Mouse (Mus musculus) testis, adult 2 months (tissue): ENCODE data around the gene Zfp219. TPM values are rescaled to one million over a fixed set of nuclear protein-coding genes. Genes with fewer than 3 reads are reported as not detected.

ENCODE experiments used
- H3K27ac ChIP-seq: fragments of 200-500 bp; 2 replicates; pipeline ENCODE4 v1.5.1; 2012; ENCODE audit warnings: low read depth, low read length; ENCODE audit not compliant: control insufficient read depth, insufficient read depth
- H3K27me3 ChIP-seq: fragments of 200-500 bp; 2 replicates; pipeline ENCODE4 v1.6.1; 2012; ENCODE audit warnings: mild to moderate bottlenecking, low read length, moderate library complexity; ENCODE audit not compliant: control insufficient read depth, insufficient read depth
- H3K36me3 ChIP-seq: fragments of 200-500 bp; 2 replicates; pipeline ENCODE4 v1.6.1; 2012; ENCODE audit warnings: mild to moderate bottlenecking, low read length; ENCODE audit not compliant: control insufficient read depth, insufficient read depth
- H3K4me1 ChIP-seq: fragments of 200-500 bp; 2 replicates; pipeline ENCODE4 v1.6.1; 2012; ENCODE audit warnings: low read length; ENCODE audit not compliant: control insufficient read depth, insufficient read depth
- H3K4me3 ChIP-seq: fragments of 200-500 bp; 2 replicates; pipeline ENCODE4 v1.5.1; 2012; ENCODE audit warnings: low read depth, mild to moderate bottlenecking, low read length, moderate library complexity, mixed read lengths; ENCODE audit not compliant: control insufficient read depth
- CTCF ChIP-seq: fragments of 200-500 bp; IDR thresholded peaks from 2 replicates; pipeline ENCODE4 v1.5.1; 2012; ENCODE audit warnings: low read depth, mild to moderate bottlenecking, inconsistent platforms, low read length, moderate library complexity; ENCODE audit not compliant: control insufficient read depth, insufficient read depth, insufficient replicate concordance
- POLR2A ChIP-seq: fragments of 200-500 bp; IDR thresholded peaks from 2 replicates; pipeline ENCODE4 v1.6.1; 2012; ENCODE audit warnings: low read depth, mild to moderate bottlenecking, inconsistent platforms, low read length, moderate library complexity; ENCODE audit not compliant: control insufficient read depth
- polyA plus RNA-seq: library from polyadenylated mRNA; depleted of rRNA; stranded (reverse); fragments of >200 nt; gene quantifications from 2 replicates; pipeline ENCODE4 v1.2.3, GENCODE M21; 2012

The Zfp219 gene
- polyA plus RNA-seq, 1 experiment, result 174 TPM

DNA sequence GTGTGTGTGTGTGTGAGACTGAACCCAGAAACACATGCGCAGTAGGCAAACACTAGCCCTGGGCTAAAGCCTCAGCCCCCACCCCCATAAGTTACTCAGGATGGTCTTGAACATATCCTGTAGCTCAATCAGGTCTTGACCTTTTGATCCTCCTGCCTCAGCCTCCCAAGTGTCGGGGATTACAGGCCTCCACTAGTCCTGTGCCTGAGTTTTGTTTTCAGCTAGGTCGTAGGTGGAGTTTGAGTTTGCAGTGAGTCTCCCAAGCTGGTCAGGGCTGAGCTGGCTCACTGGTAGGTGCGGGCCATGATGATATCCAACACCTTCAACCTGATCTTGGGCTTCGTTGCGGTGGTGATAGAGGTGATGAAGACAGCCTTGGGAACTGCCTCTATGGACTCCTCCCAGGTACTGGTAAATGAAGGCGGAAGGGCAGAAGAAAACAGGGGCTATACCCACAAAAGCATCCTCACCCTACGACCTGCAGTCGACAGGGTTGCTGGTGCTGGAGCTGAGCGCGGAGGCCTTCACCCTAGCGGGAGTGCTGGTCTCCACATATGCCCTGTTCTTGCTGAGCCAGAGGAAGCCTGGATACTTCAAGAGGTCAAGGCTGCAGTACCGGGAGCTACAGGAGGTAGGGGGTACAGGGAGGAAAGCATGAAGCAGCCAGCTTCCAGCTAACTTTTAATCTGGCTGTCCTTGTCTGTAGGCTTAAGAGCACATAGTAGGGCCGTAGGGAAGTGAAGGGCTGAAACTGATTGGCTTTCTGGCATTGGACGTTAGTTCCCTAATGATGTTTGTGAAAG, 2.1 kb downstream of the Zfp219 start:
- TF ChIP-seq POLR2A, result no peak
- TF ChIP-seq CTCF, result no peak
- H3K4me1 ChIP-seq, result peaks cover 11% of the 10 kb centered on the region
- no peaks in the 10 kb centered on the region for H3K36me3 ChIP-seq
- H3K4me3 ChIP-seq, result peak overlapping the region; percentile 82
- no peak overlapping the region for H3K27ac ChIP-seq
- no peaks in the 10 kb centered on the region for H3K27me3 ChIP-seq

DNA sequence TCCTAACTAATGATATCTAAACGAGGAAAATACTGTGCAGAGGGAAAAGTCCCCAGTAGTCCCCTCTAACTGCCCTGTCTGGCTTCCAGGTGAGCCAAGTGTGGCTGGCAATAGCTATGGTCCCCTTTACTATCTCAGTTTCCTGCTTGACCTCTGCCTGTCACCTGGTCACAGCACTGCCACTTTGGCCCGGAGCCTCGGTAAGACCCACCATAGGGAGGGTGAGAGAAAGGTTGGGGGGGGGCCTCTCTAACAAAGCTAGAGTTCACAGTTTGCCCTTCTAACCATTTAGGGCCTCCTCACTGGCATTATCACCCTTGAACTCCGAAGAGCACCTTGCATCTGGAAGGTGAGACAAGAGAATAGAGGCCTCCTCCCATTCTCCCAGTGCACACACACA, 2.9 kb downstream of the Zfp219 start:
- H3K27me3 ChIP-seq, result no peaks in the 10 kb centered on the region
- peaks cover 9% of the 10 kb centered on the region for H3K4me1 ChIP-seq
- no peak overlapping the region for H3K27ac ChIP-seq
- H3K36me3 ChIP-seq, result no peaks in the 10 kb centered on the region
- peak overlapping the region; percentile 6; the same call in 1 of the 2 replicates for H3K4me3 ChIP-seq
- no peak for TF ChIP-seq CTCF
- TF ChIP-seq POLR2A, result no peak

DNA sequence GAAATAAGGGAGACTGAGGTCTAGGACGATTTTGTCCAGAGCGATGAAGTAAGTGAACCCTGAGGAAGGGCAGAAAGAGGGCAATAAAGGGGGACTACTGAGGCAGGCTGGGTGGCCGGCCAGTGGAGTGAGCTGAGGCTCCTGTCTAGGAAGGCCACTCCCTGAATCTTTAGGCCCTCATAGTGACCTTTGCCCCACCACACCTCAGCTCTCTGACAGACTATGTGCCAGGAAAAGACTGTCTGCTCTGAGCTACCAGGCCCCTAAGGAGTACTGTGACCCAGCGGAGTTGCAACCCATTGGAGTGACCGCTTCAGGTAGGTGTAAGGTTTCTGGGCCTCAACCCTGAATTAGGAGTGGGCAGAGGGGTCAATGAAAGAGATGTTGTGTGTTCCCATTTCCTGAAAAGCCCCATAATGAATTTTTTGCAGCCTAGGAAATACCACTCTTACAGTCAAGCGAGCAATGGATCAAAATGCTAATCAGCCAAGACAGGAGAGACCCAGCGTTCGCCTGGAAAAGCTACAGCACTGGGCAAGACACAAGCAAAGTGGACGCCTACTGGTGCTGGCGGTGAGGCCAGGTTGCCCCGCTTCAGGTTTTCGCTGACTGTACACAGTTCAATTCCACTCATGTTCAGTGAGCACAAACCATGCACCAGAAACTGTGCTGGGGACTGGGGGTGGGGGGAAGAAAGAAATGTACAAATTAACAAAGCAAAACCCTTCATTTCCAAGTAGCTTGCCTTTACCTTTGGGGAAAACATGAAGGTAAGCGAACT, 3.7 kb downstream of the Zfp219 start:
- Histone ChIP-seq H3K27ac (no peak overlapping the region), H3K36me3 (no peaks in the 10 kb centered on the region), H3K4me3 (peak overlapping the region; percentile 11; the same call in 1 of the 2 replicates), H3K4me1 (peaks cover 6% of the 10 kb centered on the region), H3K27me3 (no peaks in the 10 kb centered on the region)
- TF ChIP-seq POLR2A, result no peak
- no peak for TF ChIP-seq CTCF

DNA sequence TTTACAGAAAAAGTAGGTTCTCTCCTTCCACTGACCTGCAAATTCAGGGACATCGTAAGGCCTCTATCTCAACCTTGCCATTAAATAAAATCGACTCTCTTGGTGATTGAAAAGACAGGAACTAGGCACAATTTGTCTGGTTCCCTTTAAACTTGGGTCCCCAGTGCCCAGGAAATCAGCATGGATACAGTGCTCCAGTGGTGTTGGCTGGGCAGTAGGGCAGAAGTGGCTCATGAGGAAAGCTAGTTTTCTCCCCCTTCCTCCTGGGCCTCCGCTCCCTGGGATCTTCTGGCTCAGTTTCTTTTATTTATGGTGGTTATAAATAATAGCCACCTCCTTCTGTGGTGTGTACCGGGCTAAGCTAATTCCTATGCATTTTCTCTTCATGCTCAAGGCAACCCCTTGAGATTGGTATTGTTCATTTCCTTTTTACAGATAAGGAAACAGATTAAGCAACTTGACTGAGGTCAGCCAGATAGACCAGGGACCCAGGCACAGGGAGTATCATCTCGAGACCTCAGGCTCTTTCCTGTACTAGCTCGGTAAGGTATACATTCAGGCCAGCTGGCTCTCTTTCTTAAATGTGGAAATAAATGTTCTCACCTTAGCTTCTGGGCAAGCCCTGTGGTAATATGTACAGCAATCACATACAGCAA, 5.0 kb downstream of the Zfp219 start, which contains the start of gene Tmem253:
Gene Tmem253 (plus strand): TSS at position 214 of the 656 bp plus-strand sequence.
- H3K4me3 ChIP-seq, result peak within 1 kb of the TSS; percentile 61
- peaks cover 8% of the 10 kb centered on the region for H3K4me1 ChIP-seq
- TF ChIP-seq CTCF (no peak), POLR2A (no peak)
- H3K27ac ChIP-seq, result peak within 1 kb of the TSS; percentile 70
- no peaks in the 10 kb centered on the region for H3K36me3 ChIP-seq
- H3K27me3 ChIP-seq, result no peaks in the 10 kb centered on the region

DNA sequence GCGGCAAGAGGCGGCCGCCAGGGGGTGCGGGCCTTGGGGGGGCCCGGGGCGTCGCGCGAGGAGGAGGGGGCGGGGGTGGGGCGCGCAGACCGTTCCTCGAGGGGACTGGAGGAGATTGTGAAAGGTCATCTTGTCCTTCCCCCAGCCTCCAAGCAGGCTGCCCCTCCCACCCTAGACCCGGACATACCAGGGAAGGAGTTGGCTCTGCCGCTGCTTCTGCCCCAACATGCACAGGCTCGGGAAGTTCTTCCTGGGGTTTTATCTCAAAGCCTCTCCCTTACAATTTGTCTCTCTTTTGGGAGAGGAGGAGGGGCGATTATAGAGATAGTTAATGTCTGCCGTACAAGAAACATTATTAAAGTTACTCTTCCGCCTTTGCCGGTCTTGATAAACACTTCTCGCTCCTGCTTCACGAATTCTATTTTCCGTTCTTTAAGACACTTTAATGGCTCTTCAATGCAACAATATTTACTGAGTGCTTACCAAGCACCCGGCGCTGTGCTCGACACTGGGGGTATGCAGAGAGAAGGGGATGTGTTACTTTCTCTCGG, 5.7 kb downstream of the Zfp219 start:
- Histone ChIP-seq H3K4me1 (peaks cover 11% of the 10 kb centered on the region), H3K27ac (peak overlapping the region; percentile 70), H3K4me3 (peak overlapping the region; percentile 61), H3K36me3 (no peaks in the 10 kb centered on the region), H3K27me3 (no peaks in the 10 kb centered on the region)
- TF ChIP-seq POLR2A (peak; percentile 70; the same call in 1 of the 2 replicates), CTCF (no peak)

DNA sequence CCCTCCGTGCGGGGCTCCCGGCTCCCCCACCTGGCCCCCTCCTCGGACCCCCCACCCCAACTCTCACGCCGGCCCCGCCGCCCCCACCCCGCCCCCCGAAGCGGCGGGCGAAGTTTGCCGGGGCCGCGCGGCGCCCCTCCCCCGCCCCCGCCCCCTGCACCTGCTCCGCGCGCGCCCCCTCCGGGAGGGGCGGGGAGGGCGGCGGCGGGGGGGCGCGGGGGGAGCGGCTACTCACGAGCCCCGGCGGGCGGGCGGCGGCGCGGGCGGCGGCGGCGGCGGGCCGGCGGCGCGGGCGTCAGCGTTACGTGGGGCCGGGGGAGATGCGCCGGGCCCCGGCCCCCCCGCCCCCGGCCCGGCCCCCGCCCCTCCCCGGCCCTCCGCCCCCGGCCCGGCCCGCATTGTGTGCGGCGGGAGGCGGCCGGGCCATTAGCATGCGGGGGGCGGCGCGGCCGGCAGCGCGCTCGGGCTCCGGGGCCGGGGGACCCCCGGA, 6.2 kb downstream of the Zfp219 start:
- H3K27me3 ChIP-seq, result no peaks in the 10 kb centered on the region
- H3K36me3 ChIP-seq, result no peaks in the 10 kb centered on the region
- H3K27ac ChIP-seq, result no peak overlapping the region
- H3K4me3 ChIP-seq, result no peak overlapping the region; the same call in 1 of the 2 replicates
- TF ChIP-seq POLR2A (no peak), CTCF (no peak)
- H3K4me1 ChIP-seq, result peaks cover 12% of the 10 kb centered on the region
